Mouse (Mus musculus) frontal cortex, postnatal 14 days (tissue): ENCODE measurements around the gene Myo1b.

Experiments
- DNase-seq, 2 experiments: peaks; one replicate each; pipeline ENCODE4 v3.0.0; 2022; ENCODE audit warnings: low spot score in 2 of 2

Myo1b gene

GRCm38 (mm10) chr1:51795586-51796309 lies 120.1 kb downstream of the Myo1b start:
- no peak for DNase-seq

GRCm38 (mm10) chr1:51789269-51789668 lies 126.6 kb downstream of the Myo1b start:
- DNase-seq: no peak

- no peak for DNase-seq
These were observed 133.8 kb downstream of the Myo1b start for GRCm38 (mm10) chr1:51782091-51782490.

- no peak for DNase-seq
These were observed 135.5 kb downstream of the Myo1b start for GRCm38 (mm10) chr1:51780357-51780756.

GRCm38 (mm10) chr1:51778241-51778640 lies 137.6 kb downstream of the Myo1b start:
- no peak for DNase-seq

- DNase-seq: no peak
These were observed 145.4 kb downstream of the Myo1b start for GRCm38 (mm10) chr1:51770504-51770871.

- DNase-seq: no peak
These were observed 145.9 kb downstream of the Myo1b start for GRCm38 (mm10) chr1:51769815-51770503.

GRCm38 (mm10) chr1:51766271-51766670 lies 149.6 kb downstream of the Myo1b start:
- no peak for DNase-seq

- DNase-seq: no peak
These were observed 150.7 kb downstream of the Myo1b start for GRCm38 (mm10) chr1:51765156-51765555.

GRCm38 (mm10) chr1:51759657-51760056 lies 156.2 kb downstream of the Myo1b start:
- DNase-seq: no peak

GRCm38 (mm10) chr1:51758326-51759109 lies 157.4 kb downstream of the Myo1b start:
- DNase-seq: peak; percentile 18 to 24

GRCm38 (mm10) chr1:51753621-51754020 lies 162.2 kb downstream of the Myo1b start:
- DNase-seq: no peak

- DNase-seq: no peak
These were observed 164.9 kb downstream of the Myo1b start for GRCm38 (mm10) chr1:51751006-51751405.

- DNase-seq: no peak
These were observed 167.6 kb downstream of the Myo1b start for GRCm38 (mm10) chr1:51748306-51748705.

- no peak for DNase-seq
These were observed 168.4 kb downstream of the Myo1b start for GRCm38 (mm10) chr1:51747494-51747893.

GRCm38 (mm10) chr1:51746711-51747240 lies 169.1 kb downstream of the Myo1b start:
- DNase-seq: no peak

- no peak for DNase-seq
These were observed 172.0 kb downstream of the Myo1b start for GRCm38 (mm10) chr1:51743756-51744425.

- DNase-seq: no peak
These were observed 173.3 kb downstream of the Myo1b start for GRCm38 (mm10) chr1:51742586-51742985.

- DNase-seq: no peak
These were observed 175.1 kb downstream of the Myo1b start for GRCm38 (mm10) chr1:51740626-51741231.

- DNase-seq: no peak
These were observed 176.5 kb downstream of the Myo1b start for GRCm38 (mm10) chr1:51739252-51739852.

GRCm38 (mm10) chr1:51736822-51737221 lies 179.0 kb downstream of the Myo1b start:
- no peak for DNase-seq
